Mouse (Mus musculus): ENCODE measurements around the gene Mov10l1.

Gene Mov10l1

GRCm38 (mm10) chr15:89016722-89017121 is 34.0 kb downstream of the Mov10l1 start:
- DNase-seq (ENCODE audit: low spot score in 2 of 2), result no peak

DNA sequence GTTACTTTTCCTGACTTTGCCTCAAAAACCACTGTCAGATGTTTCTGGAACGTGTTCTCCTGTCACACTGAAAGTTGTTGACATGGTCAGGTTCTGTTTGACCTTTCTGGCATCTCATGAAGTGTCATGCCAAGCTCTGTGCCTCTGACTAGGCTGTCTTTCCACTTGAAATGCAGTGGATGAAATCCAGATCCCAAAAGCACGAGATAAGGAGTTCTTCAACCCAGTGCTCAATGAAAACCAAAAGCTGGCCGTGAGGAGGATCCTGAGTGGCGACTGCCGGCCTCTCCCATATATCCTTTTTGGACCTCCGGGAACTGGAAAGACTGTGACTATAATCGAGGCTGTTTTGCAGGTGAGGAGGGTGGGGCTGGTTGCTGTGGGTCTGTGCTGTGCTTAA is 37.4 kb downstream of the Mov10l1 start:
- DNase-seq (ENCODE audit: low spot score in 2 of 2), result no peak

DNA sequence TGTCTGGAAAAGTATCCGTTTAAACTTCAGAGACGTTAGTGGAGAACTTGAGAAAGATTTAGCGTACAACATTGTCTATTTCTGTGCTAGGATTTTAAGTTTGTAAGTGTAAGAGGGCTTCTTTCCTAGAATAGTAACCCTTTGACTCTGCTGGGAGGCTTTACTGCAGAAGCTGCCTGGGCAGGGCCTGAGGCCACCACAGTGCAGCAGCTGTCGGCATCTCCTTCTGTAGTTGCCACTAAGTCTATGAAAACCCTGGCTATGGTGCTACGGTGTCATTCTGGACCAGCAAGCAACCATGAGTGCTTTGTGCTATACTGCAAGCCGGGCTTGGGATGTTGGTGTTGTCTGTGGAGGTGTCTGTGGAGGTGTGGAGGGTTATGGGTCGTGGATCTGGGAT is 37.8 kb downstream of the Mov10l1 start:
- no peak for DNase-seq (ENCODE audit: low spot score in 2 of 2)

DNA sequence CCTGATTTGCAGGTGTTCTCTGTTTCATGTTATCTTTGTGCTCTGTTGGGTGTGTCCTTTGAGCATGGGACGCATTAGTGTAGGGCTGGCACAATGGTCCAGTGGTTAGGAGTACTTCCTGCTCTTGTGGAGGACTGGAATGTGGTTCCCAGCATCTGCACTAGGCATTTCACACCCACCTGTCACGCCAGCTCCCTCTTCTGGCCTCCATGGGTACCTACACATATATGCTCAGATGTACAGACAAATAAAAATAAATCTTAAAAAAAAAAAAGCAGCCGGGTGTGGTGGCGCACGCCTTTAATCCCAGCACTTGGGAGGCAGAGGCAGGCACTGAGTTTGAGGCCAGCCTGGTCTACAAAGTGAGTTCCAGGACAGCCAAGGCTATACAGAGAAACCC is 61.7 kb downstream of the Mov10l1 start:
- DNase-seq (ENCODE audit: low spot score in 2 of 2), result no peak

GRCm38 (mm10) chr15:89046356-89046755 is 63.6 kb downstream of the Mov10l1 start:
- DNase-seq (ENCODE audit: low spot score in 2 of 2), result peak in 1 of 2 experiments; percentile 11

GRCm38 (mm10) chr15:89054666-89055065 is 72.0 kb downstream of the Mov10l1 start:
- DNase-seq (ENCODE audit: low spot score in 2 of 2), result peak; percentile 15 to 47

- peak in 1 of 2 experiments; percentile 15 for DNase-seq (ENCODE audit: low spot score in 2 of 2)
These were observed 76.0 kb downstream of the Mov10l1 start for GRCm38 (mm10) chr15:89058736-89059135.

- peak; percentile 15 to 58 for DNase-seq (ENCODE audit: low spot score in 2 of 2)
These were observed 76.6 kb downstream of the Mov10l1 start, which contains the start of gene Panx2 for GRCm38 (mm10) chr15:89059161-89059931. TSS of gene Panx2 (plus strand) at chr15:89059734.

GRCm38 (mm10) chr15:89060032-89060681 is 77.4 kb downstream of the Mov10l1 start:
- DNase-seq (ENCODE audit: low spot score in 2 of 2), result peak in 1 of 2 experiments; percentile 61

DNA sequence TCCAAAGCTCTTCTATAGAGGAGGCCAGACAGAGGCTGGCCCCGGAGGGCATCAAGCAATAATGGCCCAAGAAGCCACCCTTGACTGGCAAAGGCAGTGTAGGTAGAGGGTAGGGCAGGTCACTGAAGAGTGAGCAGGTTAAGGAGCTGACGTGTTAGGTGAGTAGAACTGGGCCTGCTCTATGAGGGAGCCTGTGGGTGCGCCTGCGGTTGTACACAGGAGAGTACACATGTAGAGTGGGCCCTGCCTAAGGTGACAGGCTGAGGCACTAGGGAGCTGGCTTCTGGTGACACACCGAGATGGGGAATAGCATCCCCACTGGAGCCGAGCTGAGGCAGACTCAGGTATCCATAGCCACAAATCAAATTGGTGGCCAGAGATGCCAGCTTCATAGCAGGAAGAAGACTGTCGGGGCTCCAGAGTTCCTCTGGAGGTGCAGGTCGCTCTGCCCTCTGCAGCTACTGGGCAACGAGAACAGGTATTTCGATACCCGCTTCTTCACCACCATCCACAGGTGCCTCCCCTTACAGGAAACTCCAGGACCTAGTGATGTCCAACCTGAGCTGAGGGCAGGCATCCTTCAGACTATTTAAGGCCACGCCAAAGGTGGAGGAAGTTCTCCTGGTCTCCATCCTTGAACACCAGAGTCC is 78.2 kb downstream of the Mov10l1 start:
- peak in 1 of 2 experiments; percentile 53 for DNase-seq (ENCODE audit: low spot score in 2 of 2)

DNA sequence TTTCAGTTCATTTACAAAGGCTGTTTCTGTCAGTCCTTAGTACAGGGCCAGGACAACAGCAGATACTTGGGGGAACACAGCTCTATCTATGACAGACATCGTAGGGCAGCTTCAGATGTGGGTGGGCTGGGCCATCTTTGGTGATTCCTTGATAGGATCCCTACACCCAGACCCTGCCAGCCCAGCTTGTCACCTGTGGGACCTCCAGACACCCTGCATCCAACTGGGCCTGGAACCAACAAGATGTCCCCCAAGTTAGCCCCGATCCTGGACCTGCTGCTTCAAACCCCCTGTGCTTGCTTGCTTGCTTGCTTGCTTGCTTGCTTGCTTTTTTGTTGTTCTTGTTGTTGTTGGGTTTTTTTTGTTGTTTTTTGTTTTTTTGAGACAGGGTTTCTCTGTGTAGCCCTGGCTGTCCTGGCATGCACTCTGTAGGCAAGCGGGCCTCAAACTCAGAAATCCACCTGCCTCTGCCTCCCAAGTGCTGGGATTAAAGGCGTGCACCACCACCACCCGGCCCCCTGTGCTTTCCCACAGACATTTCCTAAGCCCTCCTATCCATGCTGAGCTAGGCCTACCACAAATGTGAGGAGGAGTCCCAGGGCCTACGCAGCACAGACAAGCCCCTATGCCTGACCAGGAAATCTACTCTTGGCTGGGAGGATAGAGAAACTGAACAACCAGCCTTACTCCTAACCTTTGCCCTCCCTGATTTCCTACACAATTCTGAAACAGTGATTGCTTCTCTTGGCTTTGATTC is 79.2 kb downstream of the Mov10l1 start:
- peak in 1 of 2 experiments; percentile 56 for DNase-seq (ENCODE audit: low spot score in 2 of 2)

GRCm38 (mm10) chr15:89062518-89062910 is 79.8 kb downstream of the Mov10l1 start:
- peak in 1 of 2 experiments; percentile 53 for DNase-seq (ENCODE audit: low spot score in 2 of 2)

DNA sequence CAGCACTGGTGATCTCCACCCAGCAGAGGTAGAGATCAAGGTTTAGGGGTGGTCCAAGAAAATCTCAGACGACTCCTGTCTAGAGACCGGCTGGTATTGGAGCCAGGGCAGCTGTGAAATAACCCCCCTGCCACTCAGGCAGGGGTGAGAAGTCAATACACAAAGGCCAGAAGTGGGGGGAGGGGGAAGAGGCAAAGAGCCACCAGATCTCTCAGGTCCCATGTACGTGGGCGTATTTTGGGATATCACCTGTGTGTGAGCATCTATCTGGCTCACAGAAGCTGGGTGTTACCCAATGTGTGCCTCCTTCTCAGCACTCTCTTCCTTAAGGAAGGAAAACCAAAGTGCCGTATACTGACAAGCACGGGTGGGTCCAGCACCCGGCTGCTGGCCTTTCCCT is 80.3 kb downstream of the Mov10l1 start:
- DNase-seq (ENCODE audit: low spot score in 2 of 2), result peak in 1 of 2 experiments; percentile 50

DNA sequence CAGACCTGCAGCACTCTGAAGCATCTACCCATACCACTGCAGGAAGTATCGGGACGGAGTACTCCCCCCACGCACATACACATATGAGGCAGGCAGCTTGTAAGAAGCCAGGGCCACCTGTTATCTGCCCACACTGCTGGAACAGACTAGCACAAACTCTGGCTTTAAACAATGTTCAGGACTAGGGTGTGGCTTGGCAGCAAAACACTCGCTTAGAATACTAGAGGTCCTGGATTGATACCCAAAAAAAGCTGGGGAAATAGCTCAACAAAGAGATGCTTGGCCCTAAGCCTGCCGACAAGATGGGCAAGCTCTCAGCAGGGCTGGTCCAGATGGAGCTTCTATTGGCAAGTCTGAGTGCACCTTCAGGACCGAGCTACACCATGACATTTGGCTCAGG is 80.8 kb downstream of the Mov10l1 start:
- DNase-seq (ENCODE audit: low spot score in 2 of 2), result peak in 1 of 2 experiments; percentile 35

DNA sequence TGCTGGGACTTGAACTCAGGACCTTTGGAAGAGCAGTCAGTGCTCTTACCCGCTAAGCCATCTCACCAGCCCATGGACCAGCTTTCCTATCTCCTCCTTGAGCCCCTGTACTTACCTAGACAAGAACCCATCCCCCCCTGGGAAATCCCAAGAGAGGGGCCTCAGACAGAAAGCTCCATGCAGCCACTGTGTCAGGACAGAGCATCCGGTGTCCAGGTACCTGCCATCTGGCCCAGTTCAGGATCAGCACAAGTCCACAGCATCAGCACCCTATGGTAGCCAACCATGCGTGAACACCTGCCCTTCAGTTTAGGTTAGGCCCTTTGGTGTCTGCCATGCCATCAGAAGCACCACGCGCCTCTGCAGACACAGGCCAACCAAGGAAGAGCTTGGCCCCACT is 82.2 kb downstream of the Mov10l1 start:
- DNase-seq (ENCODE audit: low spot score in 2 of 2), result peak in 1 of 2 experiments; percentile 33

- no peak for DNase-seq (ENCODE audit: low spot score in 2 of 2)
These were observed 84.9 kb downstream of the Mov10l1 start for GRCm38 (mm10) chr15:89067609-89068008.

- DNase-seq (ENCODE audit: low spot score in 2 of 2), result no peak
These were observed 85.5 kb downstream of the Mov10l1 start for GRCm38 (mm10) chr15:89068226-89068625.

DNA sequence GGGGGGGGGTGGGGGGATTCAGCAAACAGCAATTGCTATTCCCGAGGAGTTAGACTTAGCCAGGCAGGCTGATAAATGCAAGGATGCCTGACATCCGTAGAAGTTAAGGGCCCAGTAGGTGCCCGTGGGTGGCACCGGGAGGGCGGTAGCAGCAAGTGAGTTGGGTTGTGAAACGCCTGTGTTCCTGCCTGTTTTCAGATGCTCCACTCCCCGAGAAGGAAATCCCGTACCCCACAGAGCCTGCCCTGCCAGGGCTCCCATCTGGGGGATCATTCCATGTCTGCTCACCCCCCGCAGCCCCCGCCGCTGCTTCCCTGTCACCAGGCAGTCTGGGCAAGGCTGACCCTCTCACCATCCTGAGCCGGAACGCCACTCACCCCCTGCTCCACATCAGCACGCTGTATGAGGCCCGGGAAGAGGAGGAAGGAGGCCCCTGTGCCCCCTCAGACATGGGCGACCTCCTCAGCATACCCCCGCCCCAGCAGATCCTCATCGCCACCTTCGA is 86.7 kb downstream of the Mov10l1 start:
- DNase-seq (ENCODE audit: low spot score in 2 of 2), result no peak

DNA sequence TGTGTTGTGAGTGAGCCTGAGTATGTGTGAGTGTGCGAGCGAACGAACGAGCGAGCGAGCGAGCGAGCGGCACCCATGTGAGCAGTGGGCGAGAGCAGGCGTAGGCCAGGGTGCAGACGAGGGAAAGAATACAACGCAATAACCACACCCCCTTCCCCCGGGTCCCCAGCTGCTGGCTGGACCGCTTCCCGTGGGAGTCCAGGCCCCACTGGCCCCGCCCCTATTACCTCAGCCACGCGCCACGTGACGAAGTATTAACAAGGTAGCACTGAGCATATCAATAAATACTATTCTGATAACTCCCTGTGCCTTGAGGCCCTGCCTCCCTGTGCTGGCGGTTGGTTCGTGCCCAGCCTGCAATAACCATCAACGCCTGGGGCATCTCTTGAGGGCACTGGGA is 87.9 kb downstream of the Mov10l1 start:
- DNase-seq (ENCODE audit: low spot score in 2 of 2), result no peak

DNA sequence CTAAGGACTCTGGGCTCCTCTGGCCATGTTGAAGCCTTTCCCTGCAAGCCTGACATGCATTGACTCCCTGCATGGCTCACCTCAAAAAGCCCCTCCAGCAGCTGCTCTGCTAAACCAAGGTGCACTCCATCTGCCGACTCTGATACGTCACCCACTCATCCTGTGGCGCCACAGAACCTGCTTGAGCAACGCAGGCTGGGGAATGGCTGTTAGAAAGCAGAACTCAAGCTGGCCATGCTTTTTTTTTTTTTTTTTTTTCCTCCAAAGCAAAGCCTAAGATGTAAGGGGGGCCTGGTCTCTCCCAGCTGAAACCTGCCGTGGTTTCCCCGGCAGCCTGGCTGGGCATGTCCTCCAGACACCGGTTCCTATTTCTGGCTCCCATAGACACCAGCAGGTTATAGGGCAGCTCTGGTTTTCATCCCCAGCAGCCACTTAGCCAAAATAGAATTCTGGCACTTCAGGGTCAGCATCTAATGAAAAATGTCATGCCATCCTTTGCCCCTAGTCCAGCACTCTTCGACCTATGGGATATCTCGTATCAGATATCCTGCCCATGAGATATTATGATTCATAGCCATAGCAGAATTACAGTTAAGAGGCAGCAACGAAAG is 91.4 kb downstream of the Mov10l1 start:
- DNase-seq (ENCODE audit: low spot score in 2 of 2), result no peak

All from urinary bladder, postnatal 4 days (tissue).